Mouse (Mus musculus): ENCODE data around the gene Def6.
A peak's percentile ranks its signal among the peaks of the same experiment; 100 is the strongest.
"Not testable (repeated sequence)": the region's sequence is repeated elsewhere in the genome, so short reads cannot be mapped to it uniquely, and the experiment has no call there.

Def6 gene

DNA sequence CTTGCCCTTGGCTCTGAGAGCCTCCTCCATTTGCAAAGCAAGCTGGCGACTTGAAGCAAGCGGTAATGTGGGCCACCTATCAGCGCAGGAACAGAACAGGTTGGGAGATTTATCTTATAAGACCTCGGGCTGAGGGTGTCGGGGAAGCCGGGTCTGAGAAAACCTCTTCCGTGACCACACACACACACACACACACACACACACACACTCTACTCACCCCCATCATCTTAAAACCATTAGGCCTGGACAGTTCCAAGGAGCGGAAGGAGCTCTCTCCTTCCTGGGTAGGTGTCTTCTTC, 685 bp downstream of the Def6 start:
- no peak for DNase-seq (ENCODE audit: low read depth, low spot score)

DNA sequence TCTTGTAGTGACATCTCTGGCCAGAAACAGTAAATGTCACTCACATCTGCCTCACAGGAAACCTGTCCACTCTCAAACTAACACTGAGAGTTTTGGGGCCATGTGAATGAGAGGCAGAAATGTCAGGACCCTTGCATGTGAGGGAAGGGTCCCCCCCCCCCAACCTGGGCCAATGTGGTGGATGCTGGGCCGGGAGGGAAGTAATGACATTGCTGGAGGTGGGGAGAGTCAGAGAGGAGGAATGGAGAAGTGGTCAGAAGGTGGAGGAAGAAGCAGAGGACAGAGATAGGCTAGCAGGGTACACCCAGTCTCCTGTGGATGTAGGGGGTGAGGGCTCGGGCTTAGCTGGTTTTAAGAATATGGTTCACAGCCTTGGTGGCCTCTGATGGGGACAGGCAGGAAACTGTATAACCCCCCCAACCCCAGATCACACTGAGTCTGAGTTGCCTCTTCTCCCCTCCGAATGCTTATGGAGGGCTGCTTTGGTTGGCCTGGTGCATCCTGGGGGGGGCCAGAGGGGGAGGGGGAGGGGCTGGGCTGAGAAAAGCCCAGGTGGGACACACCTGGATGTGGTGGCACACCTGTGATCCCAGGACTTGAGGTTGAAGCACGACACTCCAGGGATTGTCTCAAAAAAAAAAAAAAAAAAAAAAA, 2.0 kb downstream of the Def6 start:
- DNase-seq (ENCODE audit: low read depth, low spot score), result no peak

DNA sequence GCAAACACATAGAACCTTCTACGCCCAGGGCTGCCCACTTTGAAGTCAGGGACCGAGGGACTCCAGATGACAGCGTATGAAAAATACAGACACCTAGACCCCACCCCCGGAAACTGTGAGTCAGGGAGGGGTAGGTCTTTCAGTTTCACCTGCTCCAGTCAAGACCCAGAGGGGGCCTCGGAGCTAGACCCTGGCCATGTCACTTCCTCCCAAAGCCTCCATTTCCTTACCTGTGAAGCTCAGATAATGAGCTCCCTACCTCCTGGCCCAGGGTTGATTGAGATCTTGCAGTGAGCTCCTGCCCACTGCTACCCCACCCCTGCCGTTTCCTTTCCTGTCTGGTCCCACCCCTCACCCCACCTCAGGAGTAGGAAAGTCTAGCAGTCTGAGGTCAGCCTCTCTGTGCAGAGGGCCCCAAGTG, 4.4 kb downstream of the Def6 start:
- no peak for DNase-seq (ENCODE audit: low read depth, low spot score)

DNA sequence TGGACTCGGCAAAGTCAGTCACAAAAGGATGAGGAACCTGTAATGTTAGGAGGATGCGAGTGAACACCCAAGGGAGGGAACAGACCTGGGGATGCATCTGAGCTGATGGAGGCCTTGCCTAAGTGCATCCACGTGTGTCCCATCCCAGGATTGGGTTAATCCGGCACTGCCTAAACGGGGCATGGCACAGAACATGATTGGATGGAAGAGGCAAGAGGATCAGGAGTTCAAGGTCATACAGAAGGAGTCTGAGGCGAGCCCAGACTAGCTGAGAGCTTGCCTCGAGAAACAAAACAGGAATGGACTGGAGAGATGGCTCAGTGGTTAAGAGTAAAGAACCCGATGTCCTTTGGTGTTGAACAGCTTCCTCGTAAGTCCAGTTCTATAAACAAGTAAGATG, 4.8 kb downstream of the Def6 start:
- DNase-seq (ENCODE audit: low read depth, low spot score), result no peak

DNA sequence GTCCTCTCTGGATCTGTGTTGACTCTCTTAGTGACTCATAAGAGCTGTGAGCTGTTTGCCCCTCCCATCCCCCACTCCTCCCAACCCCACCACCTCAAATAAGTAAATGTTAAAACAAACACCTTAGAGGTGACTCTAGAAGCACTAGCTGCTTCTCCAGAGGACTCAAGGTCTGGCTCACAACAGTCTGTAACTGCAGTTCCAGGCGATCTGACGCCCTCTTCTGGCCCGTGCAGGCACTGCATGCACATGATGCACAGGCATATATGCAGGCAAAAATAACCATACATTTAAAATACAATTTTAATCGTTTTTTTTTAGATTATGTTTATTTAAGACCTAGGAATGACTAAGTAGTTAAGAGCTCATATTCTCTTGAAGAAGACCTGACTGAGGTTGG, 5.7 kb downstream of the Def6 start:
- no peak for DNase-seq (ENCODE audit: low read depth, low spot score)

DNA sequence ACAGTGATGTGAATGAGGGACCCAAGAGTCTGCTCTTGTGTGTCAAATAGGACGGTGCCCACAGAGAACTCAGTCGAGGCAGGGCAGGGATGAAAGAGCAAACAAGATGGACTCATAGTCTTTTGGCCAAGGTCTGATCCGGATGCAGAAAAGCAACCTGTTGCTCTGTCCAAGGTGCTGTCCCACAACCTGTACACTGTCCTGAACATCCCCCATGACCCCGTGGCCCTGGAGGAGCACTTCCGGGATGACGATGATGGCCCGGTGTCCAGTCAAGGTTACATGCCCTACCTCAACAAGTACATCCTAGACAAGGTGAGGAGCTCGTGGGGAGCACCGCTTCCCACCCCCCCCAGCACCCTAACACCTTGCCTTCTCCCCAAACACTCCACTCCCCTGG, 9.2 kb downstream of the Def6 start:
- no peak for DNase-seq (ENCODE audit: low read depth, low spot score)

GRCm38 (mm10) chr17:28217721-28218649, 10.4 kb downstream of the Def6 start:
- DNase-seq (ENCODE audit: low read depth, low spot score), result no peak

DNA sequence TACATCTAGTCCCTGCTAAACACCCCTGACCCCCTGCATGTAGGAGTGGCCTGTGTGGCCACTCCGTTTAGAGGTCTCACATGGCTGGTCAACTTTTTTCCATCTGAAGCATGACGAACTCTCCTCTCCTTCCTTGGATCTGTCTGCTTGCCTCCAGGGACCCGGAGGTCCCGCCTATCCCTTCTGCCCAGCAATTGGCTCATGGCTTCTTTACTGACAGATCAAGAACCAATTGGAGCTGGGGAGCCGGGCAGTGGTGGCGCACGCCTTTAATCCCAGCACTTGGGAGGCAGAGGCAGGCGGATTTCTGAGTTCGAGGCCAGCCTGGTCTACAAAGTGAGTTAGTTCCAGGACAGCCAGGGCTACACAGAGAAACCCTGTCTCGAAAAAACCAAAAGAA, 14.9 kb downstream of the Def6 start:
- not testable (repeated sequence) for DNase-seq (ENCODE audit: low read depth, low spot score)

GRCm38 (mm10) chr17:28223561-28224391, 16.2 kb downstream of the Def6 start:
- DNase-seq (ENCODE audit: low read depth, low spot score), result peak; percentile 88

- no peak for DNase-seq (ENCODE audit: low read depth, low spot score)
Measured at GRCm38 (mm10) chr17:28224615-28225014, 17.0 kb downstream of the Def6 start.

GRCm38 (mm10) chr17:28226014-28226413, 18.4 kb downstream of the Def6 start:
- DNase-seq (ENCODE audit: low read depth, low spot score), result peak; percentile 77

- DNase-seq (ENCODE audit: low read depth, low spot score), result no peak
Measured at GRCm38 (mm10) chr17:28230486-28230885, 22.9 kb downstream of the Def6 start.

DNA sequence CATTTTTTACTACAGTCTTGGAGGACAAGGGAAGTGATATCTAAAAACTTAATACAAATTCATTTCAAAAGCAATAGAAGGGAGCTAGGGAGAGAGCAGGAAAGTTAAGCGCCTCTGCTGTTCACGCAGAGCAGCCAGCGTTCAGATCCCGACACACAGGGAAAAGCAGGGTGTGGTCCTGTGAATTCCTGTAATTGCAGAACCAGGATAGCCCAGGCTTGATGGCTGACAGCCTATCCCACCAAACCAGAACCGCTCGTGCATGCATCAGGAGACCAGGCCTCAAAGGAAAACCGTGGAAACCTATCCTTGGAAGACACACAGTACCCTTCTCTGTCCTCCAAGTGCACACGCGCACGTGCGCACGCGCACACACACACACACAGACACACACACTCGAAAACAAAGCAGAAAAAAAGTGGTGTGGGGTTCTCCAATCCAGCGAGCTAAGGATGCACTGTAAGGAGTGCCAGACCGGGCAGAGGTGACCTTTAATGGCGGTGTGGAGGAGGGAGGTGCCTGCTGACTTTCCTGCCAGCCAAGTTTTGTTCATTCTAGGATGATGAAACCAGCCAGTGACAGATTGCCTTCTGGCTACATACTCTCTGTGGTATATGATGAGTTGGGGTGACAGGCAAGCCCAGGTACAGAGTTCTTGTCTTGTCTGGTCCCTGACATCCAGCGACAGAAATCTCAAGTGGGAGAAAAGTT, 23.6 kb downstream of the Def6 start:
- no peak for DNase-seq (ENCODE audit: low read depth, low spot score)

- DNase-seq (ENCODE audit: low read depth, low spot score), result peak; percentile 93
Measured at GRCm38 (mm10) chr17:28232475-28233060, 25.0 kb downstream of the Def6 start, which contains the start of gene Ppard. Ppard (plus strand) TSS chr17:28232700.

DNA sequence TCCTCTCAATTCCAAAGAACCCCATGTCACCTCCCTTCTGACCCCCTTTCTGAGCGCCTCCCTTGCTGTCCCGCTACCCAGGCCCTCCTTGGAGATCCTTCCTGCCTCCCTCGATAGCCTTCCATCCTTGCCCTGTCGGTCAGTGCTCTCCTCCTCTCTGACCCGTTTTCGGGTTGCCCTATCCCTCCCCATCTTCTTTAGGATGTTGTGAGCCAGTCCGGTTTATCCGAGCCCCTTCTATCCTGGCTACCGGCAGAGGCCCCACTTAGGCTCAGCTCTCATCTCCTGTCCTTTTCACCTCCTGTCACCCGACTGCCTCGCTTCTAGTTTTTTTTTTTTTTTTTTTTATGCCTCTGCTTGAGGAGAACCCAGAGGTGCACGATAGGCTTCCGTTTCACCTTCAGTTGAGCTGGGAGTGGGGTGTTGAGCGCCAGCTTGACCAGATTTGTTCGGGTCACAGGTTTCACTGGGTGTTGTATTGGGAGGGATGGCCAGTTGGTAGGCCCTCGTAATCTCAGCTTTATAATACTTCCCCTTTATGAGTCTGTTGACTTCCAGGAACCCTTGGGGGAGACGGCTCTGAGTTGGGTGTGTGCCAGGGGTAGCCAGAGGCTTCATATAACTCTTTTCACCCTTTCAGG, 25.6 kb downstream of the Def6 start:
- no peak for DNase-seq (ENCODE audit: low read depth, low spot score)

DNA sequence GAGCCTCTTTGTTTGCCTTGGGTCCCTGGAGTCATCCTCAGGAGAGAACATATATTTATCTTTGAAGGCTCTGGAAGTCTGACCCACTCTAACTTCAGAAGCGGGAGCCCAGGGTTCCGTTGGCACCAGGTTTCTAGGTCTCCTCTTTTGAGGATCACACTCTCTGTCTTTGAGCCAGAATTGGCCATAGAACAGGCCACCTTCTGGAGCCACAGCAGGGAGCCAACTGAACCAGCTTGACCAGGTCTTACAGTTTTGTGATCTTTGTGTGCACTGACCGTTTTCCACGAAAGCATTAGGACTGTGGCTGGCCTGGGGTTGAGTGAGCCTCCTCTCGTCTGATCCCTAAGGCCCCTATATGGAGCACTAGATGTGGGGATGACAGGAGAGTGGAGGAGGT, 27.1 kb downstream of the Def6 start:
- no peak for DNase-seq (ENCODE audit: low read depth, low spot score)

- no peak for DNase-seq (ENCODE audit: low read depth, low spot score)
Measured at GRCm38 (mm10) chr17:28235982-28236635, 28.5 kb downstream of the Def6 start.

DNA sequence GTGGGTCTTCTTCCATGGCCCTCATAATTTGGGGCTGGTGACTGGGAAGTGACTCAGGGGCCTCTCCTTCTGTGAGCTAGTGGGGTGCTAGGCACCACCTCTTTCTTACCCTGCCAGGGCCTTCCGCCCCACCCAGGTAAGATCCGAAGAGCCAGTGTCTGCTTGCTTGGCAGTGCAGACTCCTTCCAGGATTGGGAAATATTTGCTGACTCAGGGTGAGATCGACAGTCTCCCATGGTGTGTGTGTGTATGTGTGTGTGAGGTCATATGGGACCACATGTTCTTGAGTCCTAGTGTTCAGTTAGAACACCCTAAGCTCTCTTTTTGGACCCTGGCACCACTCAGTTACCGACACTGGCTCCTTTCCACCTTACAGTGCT, 29.0 kb downstream of the Def6 start:
- no peak for DNase-seq (ENCODE audit: low read depth, low spot score)

GRCm38 (mm10) chr17:28237362-28237761, 29.8 kb downstream of the Def6 start:
- no peak for DNase-seq (ENCODE audit: low read depth, low spot score)

- DNase-seq (ENCODE audit: low read depth, low spot score), result no peak
Measured at GRCm38 (mm10) chr17:28237874-28238273, 30.3 kb downstream of the Def6 start.
